Mouse (Mus musculus): ENCODE measurements around the gene Gm340. TPM values are rescaled to one million over a fixed set of nuclear protein-coding genes. Genes with fewer than 3 reads are reported as not detected.

Gene Gm340
- polyA plus RNA-seq, 1 experiment = not detected

GRCm38 (mm10) chr19:41579311-41579920 is 2.8 kb upstream of the Gm340 start:
- 51% methylated on average over 4 of the region's 4 CpGs for WGBS
- Histone ChIP-seq H3K27ac (ENCODE audit: insufficient read depth, low read depth, low read length) (no peak overlapping the region), H3K4me3 (ENCODE audit: insufficient read depth, low read depth, low read length) (no peak overlapping the region), H3K4me1 (ENCODE audit: control insufficient read depth, insufficient read depth, low read length) (peaks cover 15% of the 10 kb centered on the region)
- no peak for TF ChIP-seq CTCF (IDR thresholded peaks at IDR 0.05; ENCODE audit: insufficient read depth, low read depth, low read length)
- no peak for TF ChIP-seq POLR2A (IDR thresholded peaks at IDR 0.05; ENCODE audit: insufficient read depth, low read depth, low read length)

DNA sequence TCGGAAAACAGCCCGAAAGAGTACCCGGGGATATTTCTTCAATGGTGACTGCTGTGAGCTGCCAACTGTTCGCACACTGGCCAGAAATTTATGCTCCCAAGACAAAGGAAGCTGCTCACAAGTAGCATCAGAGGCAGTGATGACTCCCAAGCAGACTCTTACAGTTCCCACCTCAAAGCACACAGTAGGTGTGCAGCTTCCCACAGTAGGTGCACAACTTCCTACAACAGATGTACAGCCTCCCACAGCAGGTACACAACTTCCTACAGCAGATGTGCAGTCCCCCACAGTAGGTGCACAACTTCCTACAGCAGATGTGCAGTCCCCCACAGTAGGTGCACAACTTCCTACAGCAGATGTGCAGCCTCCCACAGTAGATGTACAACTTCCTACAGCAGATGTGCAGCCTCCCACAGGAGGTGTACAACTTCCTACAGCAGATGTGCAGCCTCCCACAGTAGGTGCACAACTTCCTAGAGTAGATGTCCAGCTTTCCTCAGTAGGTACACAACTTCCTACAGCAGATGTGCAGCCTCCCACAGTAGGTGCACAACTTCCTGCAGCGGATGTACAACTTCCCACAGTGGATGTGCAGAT is 846 bp downstream of the Gm340 start:
- H3K4me1 ChIP-seq (ENCODE audit: control insufficient read depth, insufficient read depth, low read length) = peaks cover 15% of the 10 kb centered on the region
- no peak for TF ChIP-seq POLR2A (IDR thresholded peaks at IDR 0.05; ENCODE audit: insufficient read depth, low read depth, low read length)
- TF ChIP-seq CTCF (IDR thresholded peaks at IDR 0.05; ENCODE audit: insufficient read depth, low read depth, low read length) = no peak
- H3K27ac ChIP-seq (ENCODE audit: insufficient read depth, low read depth, low read length) = no peak overlapping the region
- no peak overlapping the region for H3K4me3 ChIP-seq (ENCODE audit: insufficient read depth, low read depth, low read length)
- WGBS = 97% methylated on average over 5 of the region's 5 CpGs

GRCm38 (mm10) chr19:41586752-41587151 is 4.6 kb downstream of the Gm340 start:
- peaks cover 5% of the 10 kb centered on the region for H3K4me1 ChIP-seq (ENCODE audit: control insufficient read depth, insufficient read depth, low read length)
- no peak overlapping the region for H3K27ac ChIP-seq (ENCODE audit: insufficient read depth, low read depth, low read length)
- WGBS = 94% methylated on average over 10 of the region's 10 CpGs
- H3K4me3 ChIP-seq (ENCODE audit: insufficient read depth, low read depth, low read length) = no peak overlapping the region
- TF ChIP-seq CTCF (IDR thresholded peaks at IDR 0.05; ENCODE audit: insufficient read depth, low read depth, low read length) = no peak
- no peak for TF ChIP-seq POLR2A (IDR thresholded peaks at IDR 0.05; ENCODE audit: insufficient read depth, low read depth, low read length)

GRCm38 (mm10) chr19:41587431-41588222 is 5.5 kb downstream of the Gm340 start:
- WGBS = 96% methylated on average over 20 of the region's 20 CpGs
- peaks cover 2% of the 10 kb centered on the region; the same call in 1 of the 2 replicates for H3K4me1 ChIP-seq (ENCODE audit: control insufficient read depth, insufficient read depth, low read length)
- no peak for TF ChIP-seq POLR2A (IDR thresholded peaks at IDR 0.05; ENCODE audit: insufficient read depth, low read depth, low read length)
- TF ChIP-seq CTCF (IDR thresholded peaks at IDR 0.05; ENCODE audit: insufficient read depth, low read depth, low read length) = no peak
- no peak overlapping the region for H3K4me3 ChIP-seq (ENCODE audit: insufficient read depth, low read depth, low read length)
- H3K27ac ChIP-seq (ENCODE audit: insufficient read depth, low read depth, low read length) = no peak overlapping the region

GRCm38 (mm10) chr19:41589026-41589425 is 6.9 kb downstream of the Gm340 start:
- WGBS = 72% methylated on average over 7 of the region's 7 CpGs
- no peak for TF ChIP-seq POLR2A (IDR thresholded peaks at IDR 0.05; ENCODE audit: insufficient read depth, low read depth, low read length)
- no peak for TF ChIP-seq CTCF (IDR thresholded peaks at IDR 0.05; ENCODE audit: insufficient read depth, low read depth, low read length)

GRCm38 (mm10) chr19:41589681-41590080 is 7.5 kb downstream of the Gm340 start:
- Histone ChIP-seq H3K4me1 (ENCODE audit: control insufficient read depth, insufficient read depth, low read length) (peaks cover 2% of the 10 kb centered on the region; the same call in 1 of the 2 replicates), H3K27ac (ENCODE audit: insufficient read depth, low read depth, low read length) (no peak overlapping the region), H3K4me3 (ENCODE audit: insufficient read depth, low read depth, low read length) (no peak overlapping the region)
- 91% methylated on average over 8 of the region's 8 CpGs for WGBS
- TF ChIP-seq CTCF (IDR thresholded peaks at IDR 0.05; ENCODE audit: insufficient read depth, low read depth, low read length) = no peak
- TF ChIP-seq POLR2A (IDR thresholded peaks at IDR 0.05; ENCODE audit: insufficient read depth, low read depth, low read length) = no peak

More at GRCm38 (mm10) chr19:41589026-41589425, 6.9 kb downstream of the Gm340 start:
- H3K27ac ChIP-seq (ENCODE audit: insufficient read depth, low read depth, low read length) = no peak overlapping the region
- H3K4me1 ChIP-seq (ENCODE audit: control insufficient read depth, insufficient read depth, low read length) = peaks cover 2% of the 10 kb centered on the region; the same call in 1 of the 2 replicates
- H3K4me3 ChIP-seq (ENCODE audit: insufficient read depth, low read depth, low read length) = no peak overlapping the region

- H3K4me1 ChIP-seq (ENCODE audit: control insufficient read depth, insufficient read depth, low read length) = peaks cover 2% of the 10 kb centered on the region; the same call in 1 of the 2 replicates
- WGBS = 86% methylated on average over 12 of the region's 12 CpGs
- TF ChIP-seq POLR2A (IDR thresholded peaks at IDR 0.05; ENCODE audit: insufficient read depth, low read depth, low read length) = no peak
- TF ChIP-seq CTCF (IDR thresholded peaks at IDR 0.05; ENCODE audit: insufficient read depth, low read depth, low read length) = no peak
- no peak overlapping the region for H3K4me3 ChIP-seq (ENCODE audit: insufficient read depth, low read depth, low read length)
- H3K27ac ChIP-seq (ENCODE audit: insufficient read depth, low read depth, low read length) = no peak overlapping the region
These were observed 9.6 kb downstream of the Gm340 start for GRCm38 (mm10) chr19:41591808-41592207.

GRCm38 (mm10) chr19:41597170-41597894 is 15.2 kb downstream of the Gm340 start:
- no peak overlapping the region for H3K27ac ChIP-seq (ENCODE audit: insufficient read depth, low read depth, low read length)
- no peak overlapping the region for H3K4me3 ChIP-seq (ENCODE audit: insufficient read depth, low read depth, low read length)
- 0 out of 2 replicates have a peak, but pooled peaks cover 3% of the 10 kb centered on the region for H3K4me1 ChIP-seq (ENCODE audit: control insufficient read depth, insufficient read depth, low read length)
- TF ChIP-seq POLR2A (IDR thresholded peaks at IDR 0.05; ENCODE audit: insufficient read depth, low read depth, low read length) (no peak), CTCF (IDR thresholded peaks at IDR 0.05; ENCODE audit: insufficient read depth, low read depth, low read length) (no peak)
- WGBS = 80% methylated on average over 6 of the region's 6 CpGs

Measured in olfactory bulb, adult 2 months (tissue).